8 mouse cellular contexts compared by ENCODE assay signal in genomic region chr1:57377376-57378341, GRCm38 (mm10). TPM values are rescaled to one million over a fixed set of nuclear protein-coding genes. Genes with fewer than 3 reads are reported as not detected.
DNase-seq lines count a peak whose midpoint lies in the region; ATAC-seq and TF ChIP-seq lines count a peak whose summit lies in the region.

1700066M21Rik (plus strand) TSS chr1:57377620.

- no peaks in the 10 kb centered on the region for H3K27me3 ChIP-seq in heart, embryonic 12.5 days (replicated peaks)
- H3K27me3 ChIP-seq in kidney, postnatal 0 days (ENCODE audit: insufficient read depth, low read length): no peaks in the 10 kb centered on the region
- no peaks in the 10 kb centered on the region for H3K27me3 ChIP-seq in liver, embryonic 11.5 days (replicated peaks; ENCODE audit: control insufficient read depth, insufficient read depth, low read length)
- no peaks in the 10 kb centered on the region for H3K27me3 ChIP-seq in stomach, embryonic 14.5 days (ENCODE audit: control insufficient read depth, insufficient read depth, low read length)

- H3K9ac ChIP-seq in heart, embryonic 12.5 days: peak within 1 kb of the TSS; percentile 95
- H3K9ac ChIP-seq in kidney, postnatal 0 days (ENCODE audit: low read depth, low read length): peak within 1 kb of the TSS; percentile 84
- peak within 1 kb of the TSS; percentile 97 for H3K9ac ChIP-seq in liver, embryonic 11.5 days (ENCODE audit: low read depth, low read length)
- peak within 1 kb of the TSS; percentile 87 for H3K9ac ChIP-seq in stomach, embryonic 14.5 days (replicated peaks; ENCODE audit: low read depth, low read length)

- peak; percentile 99 for ATAC-seq in erythroblast, adult 5-6 weeks (replicated peaks; ENCODE audit: low FRiP score, poor library complexity, severe bottlenecking)
- peak; percentile 99 for ATAC-seq in heart, embryonic 12.5 days (ENCODE audit: insufficient number of reproducible peaks, low FRiP score)
- peak; percentile 96 for ATAC-seq in kidney, postnatal 0 days (replicated peaks; ENCODE audit: low FRiP score, low read depth)
- ATAC-seq in liver, embryonic 11.5 days (replicated peaks; ENCODE audit: low FRiP score): peak; percentile 96
- ATAC-seq in stomach, embryonic 14.5 days (ENCODE audit: insufficient number of reproducible peaks, insufficient read depth, low FRiP score, low read depth): peak; percentile 97

- peak within 1 kb of the TSS; percentile 73 for H3K27ac ChIP-seq in heart, embryonic 12.5 days (ENCODE audit: poor library complexity, severe bottlenecking)
- H3K27ac ChIP-seq in kidney, postnatal 0 days: peak within 1 kb of the TSS; percentile 77
- H3K27ac ChIP-seq in liver, embryonic 11.5 days (ENCODE audit: low read depth, low read length): peak within 1 kb of the TSS; percentile 69
- H3K27ac ChIP-seq in stomach, embryonic 14.5 days (ENCODE audit: low read length): peak within 1 kb of the TSS; percentile 61; the same call in 1 of the 2 replicates

- H3K36me3 ChIP-seq in heart, embryonic 12.5 days: peaks cover 7% of the 10 kb centered on the region; the same call in 1 of the 2 replicates
- no peaks in the 10 kb centered on the region for H3K36me3 ChIP-seq in kidney, postnatal 0 days (ENCODE audit: insufficient read depth, low read length)
- no peaks in the 10 kb centered on the region for H3K36me3 ChIP-seq in liver, embryonic 11.5 days (ENCODE audit: control insufficient read depth, insufficient read depth, low read length)
- H3K36me3 ChIP-seq in stomach, embryonic 14.5 days (ENCODE audit: control insufficient read depth, insufficient read depth, low read length): peaks cover 2% of the 10 kb centered on the region; the same call in 1 of the 2 replicates

- TF ChIP-seq CTCF in kidney, postnatal 0 days (IDR thresholded peaks at IDR 0.05; ENCODE audit: low read depth): no peak

- peak within 1 kb of the TSS; percentile 73 for H3K4me3 ChIP-seq in heart, embryonic 12.5 days
- H3K4me3 ChIP-seq in kidney, postnatal 0 days (replicated peaks; ENCODE audit: low read depth, low read length): peak within 1 kb of the TSS; percentile 91
- peak within 1 kb of the TSS; percentile 73 for H3K4me3 ChIP-seq in liver, embryonic 11.5 days (ENCODE audit: low read depth, low read length)
- H3K4me3 ChIP-seq in stomach, embryonic 14.5 days (ENCODE audit: low read depth, low read length): peak within 1 kb of the TSS; percentile 92

- DNase-seq in B cell, adult 2 months: peak; percentile 94 to 95
- peak; percentile 96 for DNase-seq in brain, adult 2 months (ENCODE audit: low read depth, low spot score)
- peak; percentile 96 for DNase-seq in kidney, postnatal 0 days (ENCODE audit: low spot score)
- peak; percentile 97 for DNase-seq in liver, embryonic 11.5 days (ENCODE audit: low spot score)
- peak; percentile 78 for DNase-seq in naive thymus-derived CD4-positive, alpha-beta T cell, adult 2 months (ENCODE audit: low read depth)

- WGBS in heart, embryonic 12.5 days: under 1% methylated on average over 81 of the region's 81 CpGs
- under 1% methylated on average over 80 of the region's 81 CpGs for WGBS in kidney, postnatal 0 days
- under 1% methylated on average over 81 of the region's 81 CpGs for WGBS in liver, embryonic 11.5 days
- WGBS in stomach, embryonic 14.5 days: under 1% methylated on average over 81 of the region's 81 CpGs

- H3K9me3 ChIP-seq in heart, embryonic 12.5 days (replicated peaks): no peaks in the 10 kb centered on the region
- no peaks in the 10 kb centered on the region for H3K9me3 ChIP-seq in kidney, postnatal 0 days (replicated peaks; ENCODE audit: low read length)
- H3K9me3 ChIP-seq in liver, embryonic 11.5 days (ENCODE audit: control insufficient read depth, low read length): no peaks in the 10 kb centered on the region
- H3K9me3 ChIP-seq in stomach, embryonic 14.5 days (ENCODE audit: control insufficient read depth, low read depth, low read length): no peaks in the 10 kb centered on the region

- peaks cover 9% of the 10 kb centered on the region for H3K4me1 ChIP-seq in heart, embryonic 12.5 days (replicated peaks)
- 0 out of 2 replicates have a peak, but pooled peaks cover 5% of the 10 kb centered on the region for H3K4me1 ChIP-seq in kidney, postnatal 0 days (replicated peaks; ENCODE audit: insufficient read depth, low read length)
- H3K4me1 ChIP-seq in liver, embryonic 11.5 days (replicated peaks; ENCODE audit: control insufficient read depth, insufficient read depth, low read length): peaks cover 4% of the 10 kb centered on the region; the same call in 1 of the 2 replicates
- H3K4me1 ChIP-seq in stomach, embryonic 14.5 days (ENCODE audit: control insufficient read depth, insufficient read depth, low read length): peaks cover 7% of the 10 kb centered on the region

- H3K4me2 ChIP-seq in heart, embryonic 12.5 days: peak within 1 kb of the TSS; percentile 93
- peak within 1 kb of the TSS; percentile 98 for H3K4me2 ChIP-seq in kidney, postnatal 0 days (ENCODE audit: low read length)
- H3K4me2 ChIP-seq in liver, embryonic 11.5 days: peak within 1 kb of the TSS; percentile 91
- H3K4me2 ChIP-seq in stomach, embryonic 14.5 days (replicated peaks; ENCODE audit: low read depth, low read length): peak within 1 kb of the TSS; percentile 88

RNA-seq across cellular contexts. Expression of gene 1700066M21Rik, which starts in this region (rescaled TPM):
- 0.96 and 5.2 TPM in 2 replicates for total RNA-seq in erythroblast, adult 5-6 weeks (2015; ENCODE audit: low replicate concordance)
- total RNA-seq in erythroblast, adult 5-6 weeks (2017; ENCODE audit: low replicate concordance): 1.9 and 2.1 TPM in 2 replicates
- polyA plus RNA-seq in heart, embryonic 12.5 days (2016; fragmentation: Nextera tagmentation; extraction: Ambion mirVana): 10.5 and 10.8 TPM in 2 replicates
- 10.6 and 11.1 TPM in 2 replicates for polyA plus RNA-seq in kidney, postnatal 0 days (2015; fragmentation: Nextera tagmentation; extraction: Ambion mirVana)
- polyA plus RNA-seq in liver, embryonic 11.5 days (2014; fragmentation: Nextera tagmentation; extraction: Ambion mirVana): 15.5 and 18.0 TPM in 2 replicates
- 12.1 and 13.0 TPM in 2 replicates for polyA plus RNA-seq in stomach, embryonic 14.5 days (2014; fragmentation: Nextera tagmentation; extraction: Ambion mirVana)

Comparison
In these comparisons a context has a peak if more than half of its experiments do, and no peak if none do; other contexts are left out.
1. Peak in every context shown above with its lines: DNase-seq, ATAC-seq, H3K4me3 ChIP-seq and H3K27ac ChIP-seq.